Mouse (Mus musculus) stomach, embryonic 14.5 days (tissue): ENCODE results near the gene Pnp. TPM values are rescaled to one million over a fixed set of nuclear protein-coding genes. Genes with fewer than 3 reads are reported as not detected.
"Not testable (repeated sequence)": the region's sequence is repeated elsewhere in the genome, so short reads cannot be mapped to it uniquely, and the experiment has no call there.

Experiments used
- ATAC-seq: fragments of 200-750 bp; cut with Nextera tagmentation; 2 replicates; pipeline ENCODE4 v1.8.0; 2017; ENCODE audit warnings: low read depth, moderate TSS enrichment; ENCODE audit not compliant: insufficient number of reproducible peaks, insufficient read depth, low FRiP score
- H3K27ac ChIP-seq: fragments of 300-500 bp; sonication (generic); 2 replicates; pipeline ENCODE4 v1.5.1; 2014; ENCODE audit warnings: mild to moderate bottlenecking, low read length, moderate library complexity, mixed read lengths
- H3K27me3 ChIP-seq: fragments of 300-500 bp; sonication (generic); 2 replicates; pipeline ENCODE4 v1.6.1; 2014; ENCODE audit warnings: low read length, control low read depth, mixed read lengths; ENCODE audit not compliant: control insufficient read depth, insufficient read depth
- H3K36me3 ChIP-seq: fragments of 300-500 bp; sonication (generic); 2 replicates; pipeline ENCODE4 v1.6.1; 2014; ENCODE audit warnings: mild to moderate bottlenecking, control low read depth, low read length, moderate library complexity, mixed read lengths; ENCODE audit not compliant: control insufficient read depth, insufficient read depth
- H3K4me1 ChIP-seq: fragments of 300-500 bp; sonication (generic); 2 replicates; pipeline ENCODE4 v1.6.1; 2014; ENCODE audit warnings: low read length, control low read depth, mixed read lengths; ENCODE audit not compliant: control insufficient read depth, insufficient read depth
- H3K4me2 ChIP-seq: fragments of 300-500 bp; sonication (generic); replicated peaks from 2 replicates; pipeline ENCODE4 v1.6.1; 2014; ENCODE audit warnings: low read depth, low read length, control low read depth
- H3K4me3 ChIP-seq: fragments of 300-500 bp; sonication (generic); 2 replicates; pipeline ENCODE4 v1.5.1; 2014; ENCODE audit warnings: low read depth, low read length, control low read depth
- H3K9ac ChIP-seq: fragments of 300-500 bp; sonication (generic); replicated peaks from 2 replicates; pipeline ENCODE4 v1.6.1; 2014; ENCODE audit warnings: low read depth, mild to moderate bottlenecking, control low read depth, low read length, moderate library complexity, mixed read lengths
- H3K9me3 ChIP-seq: fragments of 300-500 bp; sonication (generic); 2 replicates; pipeline ENCODE4 v1.6.1; 2016; ENCODE audit warnings: low read depth, low read length, control low read depth; ENCODE audit not compliant: control insufficient read depth
- WGBS: fragments of 180-500 bp; shearing (Covaris S2); extraction: QIAGEN DNeasy Blood & Tissue Kit; methylation state at CpG from one replicate; pipeline ENCODE4 v1.1.7; 2014; 5-methylcytosine and 5-hydroxymethylcytosine counted together
- polyA plus RNA-seq: library from polyadenylated mRNA; unstranded; fragments of >200 nt; fragmentation: Nextera tagmentation; extraction: Ambion mirVana; gene quantifications from 2 replicates; pipeline ENCODE4 v1.2.1, GENCODE M21; 2014

Gene Pnp
- polyA plus RNA-seq, 1 experiment from 2014 or later, result 59.5 TPM

GRCm38 (mm10) chr14:50975001-50975400 is 44.1 kb downstream of the Pnp start:
- WGBS, result 44% methylated on average over 5 of the region's 5 CpGs
- H3K27ac ChIP-seq, result no peak overlapping the region
- no peak overlapping the region for H3K4me3 ChIP-seq
- no peaks in the 10 kb centered on the region for H3K9me3 ChIP-seq
- H3K27me3 ChIP-seq, result no peaks in the 10 kb centered on the region
- no peak overlapping the region for H3K9ac ChIP-seq
- H3K4me1 ChIP-seq, result no peaks in the 10 kb centered on the region
- ATAC-seq, result no peak
- no peaks in the 10 kb centered on the region for H3K36me3 ChIP-seq
- no peak overlapping the region for H3K4me2 ChIP-seq

DNA sequence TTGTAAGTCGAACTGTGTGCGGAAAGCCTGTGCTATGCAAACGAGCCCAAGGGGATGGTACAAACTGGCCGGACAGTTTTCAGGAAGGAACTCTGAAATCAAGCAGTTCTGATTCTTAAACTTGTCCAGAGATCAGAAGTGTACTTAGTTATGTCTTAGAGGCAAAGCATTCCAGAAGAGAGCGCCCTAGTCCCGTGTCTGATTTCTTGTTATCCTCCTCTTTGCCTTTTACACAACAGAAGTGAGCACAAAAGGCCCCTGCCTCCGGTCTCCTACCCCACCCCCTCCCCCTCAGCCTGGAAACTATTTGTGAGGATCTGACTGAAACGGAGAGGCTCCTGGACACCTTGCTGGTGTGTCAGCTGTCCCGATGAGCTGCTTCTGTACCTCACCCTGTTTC is 45.8 kb downstream of the Pnp start:
- Histone ChIP-seq H3K27ac (no peak overlapping the region), H3K9me3 (no peaks in the 10 kb centered on the region), H3K4me2 (no peak overlapping the region), H3K4me1 (no peaks in the 10 kb centered on the region), H3K9ac (no peak overlapping the region), H3K36me3 (no peaks in the 10 kb centered on the region), H3K27me3 (no peaks in the 10 kb centered on the region), H3K4me3 (no peak overlapping the region)
- ATAC-seq, result no peak
- WGBS, result 30% methylated on average over 9 of the region's 9 CpGs

- H3K27me3 ChIP-seq, H3K4me3 ChIP-seq, H3K4me1 ChIP-seq, H3K27ac ChIP-seq, H3K9ac ChIP-seq, H3K4me2 ChIP-seq, ATAC-seq, H3K36me3 ChIP-seq, H3K9me3 ChIP-seq: not testable (repeated sequence)
- WGBS, result 90% methylated on average over 6 of the region's 6 CpGs
Measured at GRCm38 (mm10) chr14:50978451-50978850, 47.6 kb downstream of the Pnp start.

GRCm38 (mm10) chr14:50979631-50980030 is 48.7 kb downstream of the Pnp start:
- no peak overlapping the region for H3K4me3 ChIP-seq
- no peak overlapping the region for H3K9ac ChIP-seq
- H3K9me3 ChIP-seq, result no peaks in the 10 kb centered on the region
- ATAC-seq, result no peak
- no peaks in the 10 kb centered on the region for H3K4me1 ChIP-seq
- no peaks in the 10 kb centered on the region for H3K36me3 ChIP-seq
- no peaks in the 10 kb centered on the region for H3K27me3 ChIP-seq
- H3K4me2 ChIP-seq, result no peak overlapping the region
- no peak overlapping the region for H3K27ac ChIP-seq

- H3K4me2 ChIP-seq, result no peak overlapping the region
- H3K9ac ChIP-seq, result no peak overlapping the region
- no peaks in the 10 kb centered on the region for H3K36me3 ChIP-seq
- no peaks in the 10 kb centered on the region for H3K4me1 ChIP-seq
- H3K27me3 ChIP-seq, result no peaks in the 10 kb centered on the region
- no peak overlapping the region for H3K4me3 ChIP-seq
- no peak overlapping the region for H3K27ac ChIP-seq
- ATAC-seq, result no peak
- no peaks in the 10 kb centered on the region for H3K9me3 ChIP-seq
- WGBS, result 44% methylated on average over 2 of the region's 2 CpGs
Measured at GRCm38 (mm10) chr14:50981207-50981606, 50.3 kb downstream of the Pnp start.

DNA sequence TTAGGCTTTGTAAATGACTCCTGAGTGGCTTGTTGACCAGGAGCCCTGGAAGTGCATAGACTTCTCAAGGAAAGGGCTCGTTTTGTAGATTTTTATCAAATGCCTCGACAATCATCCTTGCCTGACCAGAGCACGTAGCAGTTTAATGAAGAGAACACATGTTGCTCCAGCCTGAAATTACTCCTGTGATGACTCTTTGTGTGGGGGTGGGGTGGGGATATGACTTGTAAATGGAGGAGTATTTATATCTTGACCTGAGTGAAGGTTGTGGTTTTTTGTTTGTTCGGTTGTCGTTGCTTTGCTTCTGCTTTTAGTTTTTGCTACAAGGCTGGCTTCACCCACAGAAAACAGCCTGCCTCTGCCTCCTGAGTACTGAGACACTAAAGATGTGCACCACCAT is 51.0 kb downstream of the Pnp start:
- H3K4me1 ChIP-seq, result no peaks in the 10 kb centered on the region
- H3K9me3 ChIP-seq, result no peaks in the 10 kb centered on the region
- no peaks in the 10 kb centered on the region for H3K36me3 ChIP-seq
- no peak overlapping the region for H3K9ac ChIP-seq
- no peak overlapping the region for H3K27ac ChIP-seq
- no peak overlapping the region for H3K4me2 ChIP-seq
- WGBS, result 67% methylated on average over 5 of the region's 5 CpGs
- no peak overlapping the region for H3K4me3 ChIP-seq
- no peaks in the 10 kb centered on the region for H3K27me3 ChIP-seq
- no peak for ATAC-seq

GRCm38 (mm10) chr14:50987668-50988067 is 56.8 kb downstream of the Pnp start:
- Histone ChIP-seq H3K4me1 (no peaks in the 10 kb centered on the region), H3K4me2 (no peak overlapping the region), H3K9ac (no peak overlapping the region), H3K9me3 (no peaks in the 10 kb centered on the region), H3K27me3 (no peaks in the 10 kb centered on the region), H3K27ac (no peak overlapping the region), H3K36me3 (no peaks in the 10 kb centered on the region), H3K4me3 (no peak overlapping the region)
- WGBS, result 75% methylated on average over 2 of the region's 2 CpGs
- no peak for ATAC-seq

DNA sequence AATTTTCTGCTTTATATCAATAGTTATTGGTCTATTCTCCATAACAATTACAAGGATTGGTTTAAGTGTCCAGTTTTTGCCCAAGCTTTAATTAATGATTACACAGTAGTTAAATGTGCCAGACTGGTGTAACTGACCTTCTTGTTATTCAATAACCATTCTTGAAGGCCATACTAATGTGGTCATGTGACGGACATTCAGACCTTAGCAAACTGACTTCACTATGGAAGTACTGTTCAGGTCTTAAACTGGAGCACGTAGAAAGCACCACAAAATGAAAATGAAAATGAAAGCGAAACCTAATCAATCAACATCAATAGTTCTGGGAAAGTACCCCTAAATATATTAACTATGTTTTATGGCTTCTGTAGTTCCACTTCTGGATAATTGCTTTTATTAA is 60.2 kb downstream of the Pnp start:
- H3K9ac ChIP-seq, result no peak overlapping the region
- H3K27ac ChIP-seq, result no peak overlapping the region
- 76% methylated on average over 3 of the region's 3 CpGs for WGBS
- H3K36me3 ChIP-seq, result no peaks in the 10 kb centered on the region
- H3K9me3 ChIP-seq, result no peaks in the 10 kb centered on the region
- H3K27me3 ChIP-seq, result no peaks in the 10 kb centered on the region
- H3K4me3 ChIP-seq, result no peak overlapping the region
- ATAC-seq, result no peak
- no peaks in the 10 kb centered on the region for H3K4me1 ChIP-seq
- H3K4me2 ChIP-seq, result no peak overlapping the region

- Histone ChIP-seq H3K27ac (no peak overlapping the region), H3K4me3 (no peak overlapping the region), H3K36me3 (no peaks in the 10 kb centered on the region), H3K4me2 (no peak overlapping the region), H3K27me3 (no peaks in the 10 kb centered on the region), H3K9ac (no peak overlapping the region), H3K9me3 (no peaks in the 10 kb centered on the region), H3K4me1 (no peaks in the 10 kb centered on the region)
- WGBS, result 54% methylated on average over 3 of the region's 3 CpGs
- ATAC-seq, result no peak
Measured at GRCm38 (mm10) chr14:50997088-50997487, 66.2 kb downstream of the Pnp start.
